Mouse (Mus musculus) C2C12 (cell line): ENCODE data around the gene Catsperg1.

ENCODE experiments used
- CTCF ChIP-seq: IDR thresholded peaks from one replicate; pipeline ENCODE4 v1.5.1; 2011; ENCODE audit not compliant: control insufficient read depth, insufficient read depth, insufficient read length
- MYOG ChIP-seq: IDR thresholded peaks from one replicate; pipeline ENCODE4 v1.6.1; 2011; ENCODE audit not compliant: control insufficient read depth, insufficient read length; ENCODE audit errors: extremely low read depth

DNA sequence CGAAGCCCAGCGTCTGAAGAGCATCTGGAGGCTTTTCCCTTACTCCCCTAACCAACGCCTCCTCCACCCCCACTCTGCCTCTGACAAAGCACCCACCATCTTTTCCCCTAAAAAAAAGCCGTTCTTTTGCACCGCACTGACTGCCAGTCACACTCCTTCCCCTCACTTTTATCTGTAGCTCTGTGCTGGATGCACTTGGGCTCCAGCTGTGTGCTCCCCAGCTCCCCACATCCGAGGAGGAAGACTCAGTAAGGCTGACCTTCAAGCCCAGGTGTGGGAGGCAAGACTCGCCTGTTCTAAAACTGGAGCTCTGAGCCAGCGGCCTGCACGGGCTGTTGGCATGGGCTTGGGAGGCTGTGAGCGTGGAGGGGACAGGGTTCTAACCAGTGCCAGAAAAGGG lies 62.3 kb downstream of the Catsperg1 start:
- TF ChIP-seq CTCF (no peak), MYOG (no peak)
